Mouse (Mus musculus) kidney, embryonic 16.5 days (tissue): ENCODE data around the gene Slc13a2. TPM values are rescaled to one million over a fixed set of nuclear protein-coding genes. Genes with fewer than 3 reads are reported as not detected.

Source experiments
- ATAC-seq: fragments of 200-750 bp; cut with Nextera tagmentation; 2 replicates; pipeline ENCODE4 v1.8.0; 2017; ENCODE audit warnings: moderate TSS enrichment; ENCODE audit not compliant: low FRiP score, low TSS enrichment
- H3K27ac ChIP-seq: fragments of 300-500 bp; sonication (generic); 2 replicates; pipeline ENCODE4 v1.5.1; 2014; ENCODE audit warnings: low read length
- H3K27me3 ChIP-seq: fragments of 300-500 bp; sonication (generic); 2 replicates; pipeline ENCODE4 v1.6.1; 2014; ENCODE audit warnings: low read length, control low read depth, mixed read lengths; ENCODE audit not compliant: insufficient read depth
- H3K36me3 ChIP-seq: fragments of 300-500 bp; sonication (generic); 2 replicates; pipeline ENCODE4 v1.6.1; 2014; ENCODE audit warnings: low read length, control low read depth, mixed read lengths; ENCODE audit not compliant: insufficient read depth
- H3K4me1 ChIP-seq: fragments of 300-500 bp; sonication (generic); 2 replicates; pipeline ENCODE4 v1.6.1; 2014; ENCODE audit warnings: low read length, control low read depth, mixed read lengths; ENCODE audit not compliant: insufficient read depth
- H3K4me2 ChIP-seq: fragments of 300-500 bp; sonication (generic); replicated peaks from 2 replicates; pipeline ENCODE4 v1.6.1; 2014; ENCODE audit warnings: low read depth, low read length
- H3K4me3 ChIP-seq: fragments of 300-500 bp; sonication (generic); 2 replicates; pipeline ENCODE4 v1.5.1; 2014; ENCODE audit warnings: mild to moderate bottlenecking, low read length
- H3K9ac ChIP-seq: fragments of 300-500 bp; sonication (generic); replicated peaks from 2 replicates; pipeline ENCODE4 v1.6.1; 2014; ENCODE audit warnings: low read length
- H3K9me3 ChIP-seq: fragments of 300-500 bp; sonication (generic); 2 replicates; pipeline ENCODE4 v1.6.1; 2016; ENCODE audit warnings: low read length, control low read depth
- WGBS: fragments of 180-500 bp; shearing (Covaris S2); extraction: QIAGEN DNeasy Blood & Tissue Kit; methylation state at CpG from one replicate; pipeline ENCODE4 v1.1.7; 2014; 5-methylcytosine and 5-hydroxymethylcytosine counted together
- polyA plus RNA-seq: library from polyadenylated mRNA; unstranded; fragments of >200 nt; fragmentation: Nextera tagmentation; extraction: Ambion mirVana; gene quantifications from 2 replicates; pipeline ENCODE4 v1.2.1, GENCODE M21; 2015

The Slc13a2 gene
- polyA plus RNA-seq, 1 experiment from 2014 or later: 2.4 TPM

GRCm38 (mm10) chr11:78348474-78348873 lies 73.5 kb downstream of the Slc13a2 start:
- WGBS: 49% methylated on average over 7 of the region's 7 CpGs
- no peak for ATAC-seq
- no peaks in the 10 kb centered on the region for H3K27me3 ChIP-seq
- H3K36me3 ChIP-seq: peaks cover 7% of the 10 kb centered on the region; the same call in 1 of the 2 replicates
- H3K4me2 ChIP-seq: no peak overlapping the region
- peaks cover 33% of the 10 kb centered on the region for H3K4me1 ChIP-seq
- H3K9me3 ChIP-seq: no peaks in the 10 kb centered on the region
- H3K9ac ChIP-seq: no peak overlapping the region
- no peak overlapping the region for H3K4me3 ChIP-seq
- H3K27ac ChIP-seq: no peak overlapping the region

GRCm38 (mm10) chr11:78347908-78348307 lies 74.1 kb downstream of the Slc13a2 start:
- Histone ChIP-seq H3K36me3 (peaks cover 7% of the 10 kb centered on the region; the same call in 1 of the 2 replicates), H3K27me3 (no peaks in the 10 kb centered on the region), H3K27ac (no peak overlapping the region), H3K4me2 (no peak overlapping the region), H3K4me1 (peaks cover 36% of the 10 kb centered on the region), H3K9me3 (no peaks in the 10 kb centered on the region), H3K4me3 (no peak overlapping the region), H3K9ac (no peak overlapping the region)
- WGBS: 74% methylated on average over 9 of the region's 9 CpGs
- ATAC-seq: no peak

Other genes starting within 250 kb of the Slc13a2 start
- 27.9 and 29.1 TPM in 2 replicates for gene Nek8, start 245.5 kb downstream of the Slc13a2 start, polyA plus RNA-seq
- 35.1 and 36.1 TPM in 2 replicates for gene Tlcd1, start 245.5 kb downstream of the Slc13a2 start, polyA plus RNA-seq
- 1,090 and 1,147 TPM in 2 replicates for gene Rpl23a, start 238.6 kb downstream of the Slc13a2 start, polyA plus RNA-seq
- 128 and 130 TPM in 2 replicates for gene Rab34, start 233.8 kb downstream of the Slc13a2 start, polyA plus RNA-seq
- 4.5 and 4.8 TPM in 2 replicates for gene Proca1, start 228.8 kb downstream of the Slc13a2 start, polyA plus RNA-seq
- gene Sdf2, start 176.5 kb downstream of the Slc13a2 start, polyA plus RNA-seq: 93.8 and 101 TPM in 2 replicates
- 31.5 and 33.5 TPM in 2 replicates for gene Supt6, start 176.2 kb downstream of the Slc13a2 start, polyA plus RNA-seq
- 69.8 and 78.7 TPM in 2 replicates for gene 2610507B11Rik, start 160.5 kb downstream of the Slc13a2 start, polyA plus RNA-seq
- gene BC030499, start 131.4 kb downstream of the Slc13a2 start, polyA plus RNA-seq: 0.30 and 0.33 TPM in 2 replicates
- gene Spag5, start 120.7 kb downstream of the Slc13a2 start, polyA plus RNA-seq: 41.7 and 48.6 TPM in 2 replicates
- gene Aldoc, start 99.2 kb downstream of the Slc13a2 start, polyA plus RNA-seq: 8.3 and 10.2 TPM in 2 replicates
- gene Pigs, start 93.8 kb downstream of the Slc13a2 start, polyA plus RNA-seq: 97.0 and 100 TPM in 2 replicates
- gene Unc119, start 78.7 kb downstream of the Slc13a2 start, polyA plus RNA-seq: 39.4 and 42.3 TPM in 2 replicates
- gene Foxn1, start 35.7 kb downstream of the Slc13a2 start, polyA plus RNA-seq: 0.05 TPM in 1 of 2 replicates, not detected in the other
- gene Slc46a1, start 43.5 kb upstream of the Slc13a2 start, polyA plus RNA-seq: 24.7 and 24.9 TPM in 2 replicates
- 1.2 and 1.8 TPM in 2 replicates for gene Sarm1, start 75.5 kb upstream of the Slc13a2 start, polyA plus RNA-seq
- 2.4 and 2.9 TPM in 2 replicates for gene Vtn, start 76.9 kb upstream of the Slc13a2 start, polyA plus RNA-seq
- gene Sebox, start 81.2 kb upstream of the Slc13a2 start, polyA plus RNA-seq: not detected in 2 replicates
- gene Tmem199, start 90.0 kb upstream of the Slc13a2 start, polyA plus RNA-seq: 56.9 and 58.8 TPM in 2 replicates
- gene Poldip2, start 90.0 kb upstream of the Slc13a2 start, polyA plus RNA-seq: 188 and 192 TPM in 2 replicates
- gene Tnfaip1, start 114.1 kb upstream of the Slc13a2 start, polyA plus RNA-seq: 95.1 and 100 TPM in 2 replicates
- 125 and 130 TPM in 2 replicates for gene Ift20, start 114.1 kb upstream of the Slc13a2 start, polyA plus RNA-seq
- gene Tmem97, start 128.6 kb upstream of the Slc13a2 start, polyA plus RNA-seq: 70.7 and 75.1 TPM in 2 replicates